Mouse (Mus musculus) olfactory bulb, adult 2 months (tissue): ENCODE data around the gene Tmem109. TPM values are rescaled to one million over a fixed set of nuclear protein-coding genes. Genes with fewer than 3 reads are reported as not detected.
A peak's percentile ranks its signal among the peaks of the same experiment; 100 is the strongest.

Source experiments
- H3K27ac ChIP-seq: fragments of 200-500 bp; 2 replicates; pipeline ENCODE4 v1.5.1; 2012; ENCODE audit warnings: low read depth, low read length; ENCODE audit not compliant: insufficient read depth
- H3K4me1 ChIP-seq: fragments of 200-500 bp; 2 replicates; pipeline ENCODE4 v1.6.1; 2012; ENCODE audit warnings: low read length; ENCODE audit not compliant: control insufficient read depth, insufficient read depth
- H3K4me3 ChIP-seq: fragments of 200-500 bp; 2 replicates; pipeline ENCODE4 v1.5.1; 2012; ENCODE audit warnings: mild to moderate bottlenecking, low read depth, low read length, moderate library complexity; ENCODE audit not compliant: insufficient read depth
- CTCF ChIP-seq: fragments of 200-500 bp; IDR thresholded peaks from 2 replicates; pipeline ENCODE4 v1.5.1; 2012; ENCODE audit warnings: low read depth, mild to moderate bottlenecking, low read length, moderate library complexity; ENCODE audit not compliant: insufficient read depth
- POLR2A ChIP-seq: fragments of 200-500 bp; IDR thresholded peaks from 2 replicates; pipeline ENCODE4 v1.6.1; 2012; ENCODE audit warnings: mild to moderate bottlenecking, low read depth, low read length, moderate library complexity; ENCODE audit not compliant: insufficient read depth
- WGBS: fragments of 180-500 bp; shearing (Covaris S2); methylation state at CpG from one replicate; pipeline ENCODE4 v1.1.7; 2018; 5-methylcytosine and 5-hydroxymethylcytosine counted together
- polyA plus RNA-seq: library from polyadenylated mRNA; stranded (reverse); fragments of >200 nt; gene quantifications from 2 replicates; pipeline ENCODE4 v1.2.4, GENCODE M21; 2012; ENCODE audit warnings: low replicate concordance; ENCODE audit not compliant: missing spikeins, insufficient read depth, insufficient read length

Tmem109 gene
- polyA plus RNA-seq, 1 experiment = not detected

DNA sequence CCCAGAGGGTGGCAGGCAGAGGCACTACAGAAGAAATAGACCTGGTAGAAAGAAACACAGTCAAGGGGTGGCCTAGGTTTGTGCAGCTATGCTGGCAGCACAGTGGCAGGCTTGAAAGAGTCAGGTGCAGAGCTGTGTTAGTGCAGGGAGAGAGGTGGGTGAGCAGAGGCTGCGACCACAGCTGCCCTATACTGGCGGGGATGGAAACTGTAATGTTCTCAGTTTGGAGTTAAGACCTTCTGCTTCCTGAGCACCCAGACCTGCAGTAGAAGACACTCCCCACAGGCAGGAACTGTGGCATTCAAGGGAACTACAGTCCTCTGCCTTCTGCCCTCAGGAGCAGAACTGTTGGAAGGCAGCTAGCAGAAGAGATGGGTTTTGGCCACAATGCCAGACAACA is 33.1 kb upstream of the Tmem109 start:
- no peak overlapping the region for H3K27ac ChIP-seq
- 78% methylated on average over 2 of the region's 2 CpGs for WGBS
- H3K4me1 ChIP-seq = peaks cover 4% of the 10 kb centered on the region; the same call in 1 of the 2 replicates
- no peak overlapping the region for H3K4me3 ChIP-seq
- TF ChIP-seq POLR2A (no peak), CTCF (no peak)

DNA sequence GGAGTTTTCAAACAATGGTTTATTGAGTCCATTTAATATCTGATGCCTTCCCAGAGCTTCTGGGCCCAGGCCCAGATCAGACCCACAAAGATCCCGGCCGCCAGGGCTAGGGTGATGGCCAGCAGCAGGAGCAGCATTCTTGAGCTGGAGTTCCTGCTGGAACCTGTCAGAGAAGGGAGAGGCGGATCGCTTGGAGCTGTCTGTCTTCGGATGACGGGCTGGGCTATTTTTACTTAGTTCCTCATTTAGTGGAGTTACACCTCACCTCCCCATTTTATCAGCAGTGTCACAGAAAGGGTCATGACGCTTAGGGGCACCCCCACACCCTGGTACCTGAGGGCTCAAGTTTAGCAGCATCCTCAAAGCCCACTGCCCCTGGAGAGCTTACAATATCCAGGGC is 32.5 kb upstream of the Tmem109 start:
- TF ChIP-seq POLR2A (no peak), CTCF (no peak)

DNA sequence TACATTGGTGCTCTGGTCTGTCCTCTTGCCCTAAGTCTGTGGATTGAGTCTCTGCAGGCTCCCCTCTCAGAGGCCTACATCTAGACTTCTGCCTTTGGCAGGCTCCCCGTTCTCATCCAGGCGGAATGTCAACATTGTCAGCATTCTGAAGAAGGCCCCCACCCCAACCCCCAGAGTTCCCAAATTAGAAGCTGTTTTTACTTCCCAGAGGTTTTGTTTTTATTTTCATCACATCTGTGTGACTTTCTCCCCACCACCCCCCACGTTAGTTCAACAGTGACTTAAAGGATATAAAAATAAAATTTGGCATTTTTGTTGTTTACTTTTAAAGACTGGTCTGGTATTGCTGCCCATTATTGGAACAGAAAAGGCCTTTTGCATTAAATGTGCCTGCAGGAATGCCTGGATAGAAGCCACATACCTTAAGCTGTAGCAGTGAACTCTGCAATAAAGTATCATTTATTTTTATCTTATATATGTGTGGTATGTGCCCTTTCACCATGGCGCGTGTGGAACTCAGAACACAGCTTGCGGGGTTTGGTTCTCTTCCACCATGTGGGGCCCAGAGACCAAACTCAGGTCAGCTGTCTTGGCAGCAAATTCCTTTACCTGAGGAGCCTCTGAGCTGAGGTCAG is 27.4 kb upstream of the Tmem109 start:
- Histone ChIP-seq H3K27ac (no peak overlapping the region), H3K4me3 (no peak overlapping the region), H3K4me1 (peaks cover 9% of the 10 kb centered on the region; the same call in 1 of the 2 replicates)
- TF ChIP-seq CTCF = no peak
- no peak for TF ChIP-seq POLR2A
- WGBS = 70% methylated on average over 6 of the region's 6 CpGs

More for the DNA sequence above, 32.5 kb upstream of the Tmem109 start:
- Histone ChIP-seq H3K27ac (no peak overlapping the region), H3K4me3 (no peak overlapping the region), H3K4me1 (peaks cover 4% of the 10 kb centered on the region; the same call in 1 of the 2 replicates)
- 69% methylated on average over 7 of the region's 7 CpGs for WGBS

- H3K27ac ChIP-seq = no peak overlapping the region
- no peak for TF ChIP-seq POLR2A
- no peak for TF ChIP-seq CTCF
- 68% methylated on average over 3 of the region's 3 CpGs for WGBS
- H3K4me3 ChIP-seq = no peak overlapping the region
- peaks cover 9% of the 10 kb centered on the region; the same call in 1 of the 2 replicates for H3K4me1 ChIP-seq
Measured at GRCm38 (mm10) chr19:10907891-10908290, 26.1 kb upstream of the Tmem109 start.

GRCm38 (mm10) chr19:10905728-10906000 is 23.9 kb upstream of the Tmem109 start:
- 70% methylated on average over 5 of the region's 5 CpGs for WGBS
- Histone ChIP-seq H3K4me1 (0 out of 2 replicates have a peak, but pooled peaks cover 4% of the 10 kb centered on the region), H3K4me3 (no peak overlapping the region), H3K27ac (peak overlapping the region; percentile 27)
- TF ChIP-seq POLR2A = no peak
- TF ChIP-seq CTCF = no peak

DNA sequence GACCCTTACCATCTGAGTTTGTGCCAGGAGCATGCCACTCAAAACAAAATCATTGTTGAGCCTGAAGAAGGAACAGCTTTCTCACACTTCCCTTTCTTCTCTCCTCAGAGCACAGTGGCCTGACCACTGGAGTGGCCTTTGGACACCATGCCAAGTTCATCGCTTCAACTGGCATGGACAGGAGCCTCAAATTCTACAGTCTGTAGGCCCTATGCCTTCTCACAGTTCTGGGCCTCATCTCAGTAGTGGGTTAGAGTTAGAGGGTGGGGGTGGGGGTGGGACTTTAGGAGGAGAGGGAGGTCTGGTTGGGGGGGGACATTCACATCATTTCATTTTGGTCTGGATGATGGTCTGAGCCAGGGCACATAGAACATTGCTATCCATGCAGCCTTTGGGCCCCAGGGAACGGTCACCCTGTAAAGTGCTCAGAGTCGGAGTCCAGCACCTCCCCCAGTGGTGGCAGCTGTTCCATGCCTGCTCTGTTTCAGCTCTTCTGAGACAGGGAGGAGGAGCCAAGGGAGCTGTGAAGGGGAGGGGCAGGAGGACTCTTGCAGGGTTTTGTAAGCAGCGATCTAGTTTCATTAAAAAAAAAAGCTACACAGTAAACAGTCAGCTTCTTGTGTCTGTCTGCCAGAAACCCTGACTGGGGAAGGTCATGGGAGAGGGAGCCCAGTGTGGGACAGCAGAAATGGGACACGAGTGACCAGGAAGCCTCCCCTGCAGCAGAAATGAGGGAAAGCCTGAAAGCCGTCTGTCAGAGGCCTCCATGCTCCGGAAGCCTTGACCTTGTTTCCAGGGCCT is 23.3 kb upstream of the Tmem109 start:
- 42% methylated on average over 7 of the region's 7 CpGs for WGBS
- H3K4me3 ChIP-seq = no peak overlapping the region
- H3K4me1 ChIP-seq = 0 out of 2 replicates have a peak, but pooled peaks cover 4% of the 10 kb centered on the region
- H3K27ac ChIP-seq = peak overlapping the region; percentile 34
- no peak for TF ChIP-seq POLR2A
- no peak for TF ChIP-seq CTCF

DNA sequence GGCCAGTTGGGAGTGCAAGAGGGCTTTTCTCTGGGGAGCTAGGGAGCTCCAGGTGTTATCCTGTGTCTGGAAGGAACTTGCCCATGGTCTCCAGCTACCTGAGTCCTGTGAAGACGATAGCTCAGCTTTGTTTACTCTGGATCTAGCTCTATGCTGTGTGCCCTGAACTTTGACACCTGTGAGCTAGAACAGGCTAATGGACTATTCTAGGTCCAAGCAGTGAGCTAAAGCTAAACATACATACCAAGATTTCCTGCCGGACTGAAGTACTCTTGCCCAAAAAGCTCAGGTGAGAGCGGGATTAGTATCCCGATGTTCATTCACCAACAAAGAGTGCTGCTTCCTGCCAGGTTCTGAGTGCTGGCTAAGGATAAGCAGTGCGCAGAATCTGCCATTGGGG is 22.7 kb upstream of the Tmem109 start:
- Histone ChIP-seq H3K4me1 (0 out of 2 replicates have a peak, but pooled peaks cover 4% of the 10 kb centered on the region), H3K4me3 (no peak overlapping the region), H3K27ac (peak overlapping the region; percentile 34; the same call in 1 of the 2 replicates)
- WGBS = 85% methylated on average over 5 of the region's 5 CpGs
- no peak for TF ChIP-seq POLR2A
- no peak for TF ChIP-seq CTCF

- no peak overlapping the region for H3K4me3 ChIP-seq
- TF ChIP-seq POLR2A (no peak), CTCF (no peak)
- WGBS = 92% methylated on average over 5 of the region's 5 CpGs
- H3K4me1 ChIP-seq = 0 out of 2 replicates have a peak, but pooled peaks cover 4% of the 10 kb centered on the region
- no peak overlapping the region for H3K27ac ChIP-seq
Measured at GRCm38 (mm10) chr19:10901046-10901445, 19.2 kb upstream of the Tmem109 start.

GRCm38 (mm10) chr19:10900315-10900714 is 18.5 kb upstream of the Tmem109 start:
- TF ChIP-seq CTCF (no peak), POLR2A (no peak)
- 62% methylated on average over 6 of the region's 6 CpGs for whole genome bisulfite sequencing
- no peak overlapping the region for H3K27ac ChIP-seq
- 0 out of 2 replicates have a peak, but pooled peaks cover 4% of the 10 kb centered on the region for H3K4me1 ChIP-seq
- no peak overlapping the region for H3K4me3 ChIP-seq
